Mouse (Mus musculus) brain, embryonic 14.5 days (tissue): ENCODE results near the gene Calhm5. TPM values are rescaled to one million over a fixed set of nuclear protein-coding genes. Genes with fewer than 3 reads are reported as not detected.
A peak's percentile ranks its signal among the peaks of the same experiment; 100 is the strongest.

Source experiments
- DNase-seq: peaks from one replicate; pipeline ENCODE4 v3.0.0-alpha.2; 2011; ENCODE audit warnings: low read depth
- CTCF ChIP-seq: fragments of 200-500 bp; IDR thresholded peaks from 2 replicates; pipeline ENCODE4 v1.5.1; 2012; ENCODE audit warnings: inconsistent platforms, mild to moderate bottlenecking, moderate library complexity, borderline replicate concordance; ENCODE audit not compliant: insufficient read depth, insufficient read length; ENCODE audit errors: extremely low read depth
- POLR2A ChIP-seq: fragments of 200-500 bp; IDR thresholded peaks from 2 replicates; pipeline ENCODE4 v1.6.1; 2012; ENCODE audit warnings: mild to moderate bottlenecking, inconsistent platforms, borderline replicate concordance; ENCODE audit not compliant: poor library complexity, insufficient read depth, insufficient read length, severe bottlenecking; ENCODE audit errors: extremely low read depth
- polyA plus RNA-seq: library from polyadenylated mRNA; depleted of rRNA; stranded (reverse); fragments of >200 nt; gene quantifications from 2 replicates; pipeline ENCODE4 v1.2.3, GENCODE M21; 2012; rRNA removed

Calhm5 gene
- polyA plus RNA-seq, 1 experiment = 0.33 TPM

- TF ChIP-seq POLR2A = no peak
- no peak for TF ChIP-seq CTCF
- peak; percentile 71 for DNase-seq
Measured at GRCm38 (mm10) chr10:34070999-34071492, 25.3 kb downstream of the Calhm5 start.

- no peak for DNase-seq
- TF ChIP-seq CTCF (no peak), POLR2A (no peak)
Measured at GRCm38 (mm10) chr10:34069606-34070005, 26.7 kb downstream of the Calhm5 start.

GRCm38 (mm10) chr10:34066591-34066990 is 29.7 kb downstream of the Calhm5 start:
- no peak for TF ChIP-seq POLR2A
- TF ChIP-seq CTCF = no peak

GRCm38 (mm10) chr10:34053987-34054386 is 42.3 kb downstream of the Calhm5 start:
- DNase-seq = no peak
- TF ChIP-seq CTCF (no peak), POLR2A (no peak)

More at GRCm38 (mm10) chr10:34066591-34066990, 29.7 kb downstream of the Calhm5 start:
- no peak for DNase-seq

GRCm38 (mm10) chr10:34044210-34044609 is 52.1 kb downstream of the Calhm5 start, which contains the start of gene Calhm4:
Calhm4 (minus strand) TSS chr10:34044310.
- TF ChIP-seq CTCF (no peak), POLR2A (no peak)
- no peak for DNase-seq

Other genes with a start within 250 kb of the Calhm5 start
- gene Sult3a1, start 238.8 kb downstream of the Calhm5 start, polyA plus RNA-seq = not detected in 2 replicates
- 0.44 and 1.1 TPM in 2 replicates for gene Rsph4a, start 191.4 kb downstream of the Calhm5 start, polyA plus RNA-seq
- 12.3 and 13.1 TPM in 2 replicates for gene Zup1, start 145.2 kb downstream of the Calhm5 start, polyA plus RNA-seq
- gene Rwdd1, start 76.9 kb downstream of the Calhm5 start, polyA plus RNA-seq = 70.6 and 72.4 TPM in 2 replicates
- gene Trappc3l, start 58.9 kb downstream of the Calhm5 start, polyA plus RNA-seq = 0.08 TPM in 1 of 2 replicates, not detected in the other
- not detected in 2 replicates for gene Calhm4, start 52.2 kb downstream of the Calhm5 start, polyA plus RNA-seq
- 0.23 and 0.38 TPM in 2 replicates for gene Calhm6, start 31.5 kb upstream of the Calhm5 start, polyA plus RNA-seq
- 5.6 and 7.6 TPM in 2 replicates for gene Dse, start 111.2 kb upstream of the Calhm5 start, polyA plus RNA-seq
- 68.5 and 77.6 TPM in 2 replicates for gene Tspyl1, start 185.7 kb upstream of the Calhm5 start, polyA plus RNA-seq
- 140 and 191 TPM in 2 replicates for gene Tspyl4, start 200.9 kb upstream of the Calhm5 start, polyA plus RNA-seq